Mouse (Mus musculus): ENCODE data around the gene Rasl10b. TPM values are rescaled to one million over a fixed set of nuclear protein-coding genes. Genes with fewer than 3 reads are reported as not detected.

Gene Rasl10b
- total RNA-seq, 4 experiments from 2014 or later, result 15.9 to 21.1 (median 17.8) TPM

DNA sequence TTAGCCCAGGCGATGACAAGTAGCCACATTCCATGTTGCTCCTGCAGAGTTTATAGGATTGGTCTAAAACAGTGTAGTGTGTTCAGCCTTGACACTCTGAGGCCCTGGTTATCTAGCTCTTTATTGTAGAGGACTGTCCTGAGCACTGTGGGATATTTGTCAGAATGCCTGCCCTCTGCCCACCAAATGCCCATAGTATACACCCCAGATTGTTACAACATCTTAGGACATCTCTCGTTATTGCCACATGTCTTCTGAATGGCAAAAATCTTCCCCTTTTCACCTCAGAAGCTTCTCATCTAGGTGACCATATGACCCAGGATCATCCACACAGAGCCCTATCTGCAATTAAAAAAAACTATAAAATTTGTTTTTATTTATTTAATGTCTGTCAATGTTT lies 23.6 kb downstream of the Rasl10b start:
- no peak for DNase-seq

DNA sequence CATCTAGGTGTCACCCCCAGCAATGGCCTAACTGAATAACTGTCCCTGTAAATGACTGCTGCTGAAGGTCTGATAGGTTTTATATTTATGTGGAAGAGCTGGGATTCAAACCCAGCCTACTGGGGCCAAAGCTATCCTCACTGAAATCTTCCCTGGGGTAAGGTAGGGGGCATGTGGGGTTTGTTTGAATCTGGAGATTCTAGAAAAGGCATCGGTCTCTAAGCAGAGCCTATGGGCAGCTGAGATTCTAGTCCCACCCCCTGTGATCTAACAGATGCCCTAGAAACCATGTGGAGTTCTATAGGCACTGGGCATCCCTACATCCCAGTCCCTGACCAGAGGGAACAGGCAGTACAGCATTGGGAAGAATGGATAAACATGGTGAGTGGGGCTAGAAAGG lies 28.4 kb downstream of the Rasl10b start, which contains the start of gene 1700020L24Rik:
Gene 1700020L24Rik, plus strand, starts transcription at position 301 of the 400 bp plus-strand sequence.
- no peak for DNase-seq

DNA sequence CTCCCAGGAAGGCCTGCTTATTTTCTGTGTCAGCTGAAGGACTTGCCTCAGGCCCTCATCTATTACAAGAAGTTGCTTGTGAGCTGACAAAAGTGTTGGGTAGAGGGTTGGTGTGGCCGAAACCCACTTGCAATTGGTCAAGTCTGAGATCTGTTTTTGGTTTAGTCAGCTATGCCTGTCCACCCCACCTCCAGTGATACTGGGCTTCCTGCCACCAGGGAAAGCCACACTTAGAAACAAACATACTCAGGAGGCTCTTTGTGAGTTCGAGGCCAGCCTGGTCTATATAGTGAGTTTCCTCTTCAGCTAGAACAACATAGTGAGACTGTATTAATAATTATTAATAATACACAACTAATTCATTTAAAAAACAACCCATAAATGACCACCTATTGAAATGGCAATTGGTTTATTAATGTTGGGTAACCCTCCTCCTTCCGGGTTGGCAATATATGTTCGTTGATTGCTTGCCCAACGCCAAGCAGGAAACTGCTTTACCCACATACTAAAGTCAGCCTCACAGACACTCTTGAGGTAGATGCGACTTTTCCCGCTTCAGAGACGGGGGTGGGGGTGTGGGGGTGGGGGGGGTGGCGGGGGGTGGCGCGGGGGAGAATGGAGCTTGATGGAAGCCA lies 30.6 kb downstream of the Rasl10b start:
- DNase-seq, result no peak

DNA sequence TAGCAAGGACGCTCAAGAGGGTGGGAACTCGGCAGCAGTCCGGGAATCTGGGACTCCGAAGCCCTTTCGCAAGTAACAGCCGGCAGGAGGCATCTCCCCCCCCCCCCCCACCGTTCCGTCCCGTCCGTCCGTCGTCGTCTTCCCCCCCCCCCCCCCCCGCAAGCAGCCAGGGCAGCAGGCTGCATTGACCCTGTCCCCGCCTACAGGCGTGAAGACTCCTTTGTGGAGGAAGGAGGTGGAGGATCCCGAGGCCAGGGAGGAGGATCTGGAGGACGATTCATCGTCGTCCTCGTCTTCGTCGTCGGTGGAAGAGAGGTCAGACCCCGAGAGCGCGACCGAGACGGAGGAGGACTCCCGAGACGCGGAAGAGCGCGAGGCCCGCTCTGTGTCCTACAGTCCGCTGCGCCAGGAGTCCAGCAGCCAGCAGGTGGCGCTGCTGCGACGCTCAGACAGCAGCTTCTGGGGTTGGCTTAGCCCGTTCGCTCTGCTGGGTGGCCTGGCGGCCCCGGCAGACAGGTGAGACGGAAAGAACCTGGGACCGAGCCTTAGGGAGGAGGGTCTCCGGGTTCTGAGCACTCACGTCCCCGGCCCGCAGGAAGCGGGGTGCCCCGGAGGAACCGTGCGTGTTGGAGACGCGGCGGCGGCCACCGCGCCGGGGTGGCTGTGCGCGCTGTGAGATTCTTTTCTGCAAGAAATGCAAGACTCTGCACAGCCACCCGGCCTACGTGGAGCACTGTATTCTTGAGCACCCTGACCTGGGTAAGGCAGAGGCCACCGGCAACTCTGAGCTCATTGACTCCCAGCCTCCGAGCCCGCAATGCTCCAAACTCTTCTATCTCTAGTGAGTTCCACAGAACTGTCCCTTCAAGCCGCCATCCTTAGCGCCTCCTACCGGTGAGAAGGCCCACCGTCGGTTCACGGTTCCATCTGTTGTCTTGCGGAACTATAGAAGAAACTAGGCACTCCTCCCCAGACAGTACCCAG lies 31.4 kb downstream of the Rasl10b start:
- peak; percentile 74 for DNase-seq

DNA sequence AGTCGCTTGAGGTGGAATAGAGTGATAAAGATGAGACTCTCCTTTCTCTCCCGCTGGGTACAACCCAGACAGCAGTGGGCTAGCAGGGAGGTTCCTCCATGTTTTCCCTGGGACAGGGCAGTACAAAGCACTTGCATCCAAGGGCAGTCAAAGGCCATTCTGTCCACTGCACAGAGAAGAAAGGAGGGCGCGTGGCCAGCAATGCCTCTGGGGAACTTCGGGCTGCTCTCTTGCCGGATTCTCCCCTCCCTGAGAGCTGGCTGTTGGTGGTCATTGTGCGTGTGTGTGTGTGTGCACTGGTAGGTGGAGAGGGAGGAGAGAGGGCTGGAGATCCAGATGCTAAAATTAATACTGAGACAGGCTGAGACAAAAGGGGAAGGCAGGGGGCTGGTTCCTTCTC lies 32.3 kb downstream of the Rasl10b start:
- no peak for DNase-seq

DNA sequence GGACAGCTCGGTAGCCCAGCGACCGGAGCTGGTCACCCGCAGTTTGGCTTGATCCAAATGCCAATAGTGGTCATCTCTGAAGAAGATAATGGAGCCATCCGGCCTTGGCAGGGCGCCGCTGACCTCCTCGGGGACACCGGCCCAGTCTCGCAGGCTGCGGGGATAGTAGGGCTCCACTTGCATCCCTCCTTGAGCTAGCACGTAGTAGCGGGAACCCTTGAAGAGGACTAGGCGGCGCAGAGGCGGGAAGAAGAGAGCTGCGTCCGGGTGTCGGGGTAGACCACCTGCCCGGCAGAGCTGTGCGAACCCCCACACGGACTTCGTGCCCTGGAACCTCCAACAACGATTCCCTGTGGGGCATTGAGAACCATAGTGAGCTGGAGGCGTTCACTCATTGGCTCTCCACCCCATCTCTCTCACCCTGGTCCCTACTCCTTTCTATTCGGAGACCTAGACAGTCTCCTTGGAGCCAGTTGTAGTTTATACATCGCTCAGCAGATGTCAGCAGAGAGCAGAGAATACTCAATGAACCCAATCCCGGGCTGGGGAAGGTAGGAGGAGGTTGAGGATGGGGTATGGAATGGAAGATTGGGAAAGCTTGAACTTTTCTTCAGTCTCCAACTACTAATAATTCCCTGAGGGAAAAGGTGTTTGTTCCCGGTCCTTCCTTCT lies 33.8 kb downstream of the Rasl10b start:
- DNase-seq, result peak; percentile 57

DNA sequence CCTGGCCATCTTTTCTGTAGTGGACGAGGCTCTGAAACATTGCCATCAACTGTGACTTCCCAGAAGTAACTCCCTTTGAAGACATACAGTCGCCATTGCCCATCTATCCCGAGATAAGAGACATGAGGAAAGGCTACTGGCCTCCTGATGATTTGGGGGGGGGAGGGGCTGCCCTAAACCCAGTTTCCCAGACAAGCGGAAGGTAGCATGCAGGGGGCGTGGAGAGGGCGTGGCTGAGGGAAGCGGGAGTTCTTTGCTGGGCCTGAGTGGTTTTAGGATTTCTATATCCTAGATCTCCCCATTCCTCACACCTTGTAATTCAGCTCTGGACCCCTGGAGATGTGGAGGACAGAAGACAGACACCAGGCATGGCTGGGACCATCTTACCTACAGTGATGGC lies 34.9 kb downstream of the Rasl10b start:
- no peak for DNase-seq

DNA sequence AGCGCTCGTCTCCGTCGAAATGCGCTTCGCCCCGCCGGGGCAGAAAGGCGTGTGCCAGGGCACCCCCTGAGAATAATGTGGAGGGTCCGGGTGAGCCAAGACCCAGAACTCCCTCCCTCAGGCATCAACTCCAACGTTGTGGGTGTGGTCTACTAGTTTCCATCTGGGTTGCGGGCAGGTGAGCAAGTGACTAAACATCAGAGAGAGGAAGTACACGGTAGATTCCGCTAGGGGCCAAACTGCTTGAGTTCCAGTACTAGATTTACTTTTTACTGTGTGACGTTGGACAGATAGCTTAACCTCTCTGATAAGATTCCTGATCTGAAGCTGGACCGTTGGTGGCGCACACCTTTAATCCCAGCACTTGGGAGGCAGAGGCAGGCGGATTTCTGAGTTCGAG lies 36.1 kb downstream of the Rasl10b start:
- DNase-seq, result no peak

DNA sequence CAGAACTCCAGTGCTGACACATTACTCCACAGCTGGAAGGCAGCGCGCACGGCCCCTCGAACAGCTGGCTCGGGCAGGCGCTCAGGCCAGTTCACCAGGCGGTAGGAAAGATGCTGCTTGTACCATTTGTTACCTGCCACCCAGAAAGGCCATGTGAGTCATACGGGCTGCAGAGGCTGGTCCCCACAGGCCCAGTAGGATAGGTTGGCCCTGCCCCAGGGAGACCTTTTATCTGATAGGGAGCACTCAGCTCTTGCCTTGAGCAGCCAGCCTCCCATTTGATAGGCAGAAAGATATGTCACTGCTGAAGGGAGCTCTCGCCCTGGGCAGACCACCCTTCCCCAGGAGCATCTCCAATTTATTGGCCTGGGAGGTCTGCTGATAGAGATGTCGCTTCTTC lies 38.7 kb downstream of the Rasl10b start:
- no peak for DNase-seq

DNA sequence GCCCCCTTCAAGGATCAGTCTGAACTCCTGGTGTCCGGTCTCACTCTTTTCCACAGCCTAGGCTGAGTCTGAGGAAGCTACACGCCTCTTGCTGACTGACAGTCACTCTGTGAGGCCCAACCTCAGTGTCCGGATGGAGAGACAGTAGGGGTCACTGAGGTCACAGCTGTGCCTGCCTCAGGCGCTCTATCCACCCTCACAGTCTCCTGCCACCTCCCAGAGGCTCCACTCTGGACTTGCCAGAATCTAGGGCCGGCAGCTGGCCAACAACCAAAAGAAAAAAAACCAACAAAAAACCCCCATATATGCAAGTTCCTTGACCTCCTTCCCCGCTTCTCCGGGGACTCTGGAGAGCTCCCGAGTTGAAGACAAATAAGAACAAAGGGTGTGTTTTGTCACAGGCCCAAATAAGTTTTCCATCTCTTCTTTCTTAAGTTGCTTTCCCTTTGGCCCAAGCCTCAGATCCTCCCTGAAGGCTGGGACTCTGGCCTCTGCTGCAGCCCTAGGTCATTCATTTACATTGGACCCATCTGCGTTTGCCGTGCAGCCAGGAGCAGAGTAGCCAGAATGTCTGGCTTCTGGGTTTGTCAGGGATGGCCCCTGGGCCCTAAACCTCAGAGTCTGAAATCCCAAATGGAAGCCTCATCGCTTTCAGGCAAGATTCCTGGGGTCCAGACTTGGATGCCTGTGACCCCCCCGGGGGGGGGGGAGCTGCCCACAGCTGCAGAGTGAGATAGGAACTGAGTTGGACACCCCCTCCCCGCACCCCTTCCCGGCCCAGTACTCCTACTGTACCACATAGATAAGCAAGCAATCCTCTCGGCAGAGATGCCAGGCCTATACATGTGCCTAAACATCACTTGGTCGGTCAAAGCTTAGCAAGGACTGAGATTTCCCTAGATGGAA lies 39.3 kb downstream of the Rasl10b start:
- DNase-seq, result no peak

DNA sequence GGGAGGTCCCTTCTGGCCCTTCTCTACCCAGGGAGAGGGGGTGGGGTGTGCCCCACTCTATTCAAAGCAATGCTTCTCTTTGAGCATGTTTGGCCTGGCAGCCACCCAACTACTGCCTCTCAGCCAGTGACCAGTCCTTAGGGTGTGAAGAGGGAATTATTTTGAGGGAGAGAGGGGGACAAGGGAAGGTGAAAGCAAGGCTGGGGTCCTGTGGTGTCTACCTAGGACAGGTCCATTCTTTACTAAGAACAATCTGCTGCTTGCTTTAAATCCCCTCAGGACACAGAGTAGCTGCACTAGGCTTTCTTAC lies 39.9 kb downstream of the Rasl10b start:
- DNase-seq, result no peak

DNA sequence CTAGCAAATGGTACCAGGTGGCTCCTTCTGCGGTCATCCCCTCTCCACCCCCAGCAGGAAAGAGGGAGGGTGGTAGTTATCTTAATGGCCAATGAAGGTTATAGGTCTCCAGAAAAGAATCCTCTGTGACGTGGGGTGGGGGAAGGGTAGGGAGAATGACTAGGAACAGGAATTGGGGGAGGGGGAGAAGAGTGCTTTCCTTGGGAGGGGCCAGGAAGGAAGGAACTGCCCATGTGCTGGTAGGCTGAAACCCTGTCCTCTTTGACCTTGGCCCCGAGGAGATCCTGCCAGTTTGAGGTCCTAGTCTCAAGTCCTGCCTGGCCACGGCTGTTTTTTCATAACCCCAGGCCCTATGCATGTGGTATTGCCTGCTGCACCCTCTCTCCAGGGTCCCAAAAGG lies 40.4 kb downstream of the Rasl10b start:
- DNase-seq, result no peak

DNA sequence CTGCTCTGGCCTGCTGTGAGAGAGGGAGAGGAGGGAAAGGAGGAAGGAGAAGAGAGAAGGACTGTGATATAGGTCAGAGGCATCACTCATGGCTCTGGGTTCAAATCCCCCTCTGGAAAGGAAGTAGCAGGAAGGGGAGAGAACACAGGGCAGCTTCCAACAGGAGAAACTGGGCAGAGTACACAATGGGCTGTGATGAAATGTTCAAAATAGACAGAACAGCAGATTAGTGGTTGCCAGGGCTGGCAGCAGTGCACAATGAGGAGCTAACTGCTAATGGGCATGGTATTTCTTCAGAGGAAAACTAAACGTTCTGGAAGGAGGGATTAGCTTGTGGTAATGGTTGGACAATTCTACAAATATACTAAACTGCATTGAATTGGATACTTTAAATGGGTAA lies 41.6 kb downstream of the Rasl10b start:
- DNase-seq, result no peak

DNA sequence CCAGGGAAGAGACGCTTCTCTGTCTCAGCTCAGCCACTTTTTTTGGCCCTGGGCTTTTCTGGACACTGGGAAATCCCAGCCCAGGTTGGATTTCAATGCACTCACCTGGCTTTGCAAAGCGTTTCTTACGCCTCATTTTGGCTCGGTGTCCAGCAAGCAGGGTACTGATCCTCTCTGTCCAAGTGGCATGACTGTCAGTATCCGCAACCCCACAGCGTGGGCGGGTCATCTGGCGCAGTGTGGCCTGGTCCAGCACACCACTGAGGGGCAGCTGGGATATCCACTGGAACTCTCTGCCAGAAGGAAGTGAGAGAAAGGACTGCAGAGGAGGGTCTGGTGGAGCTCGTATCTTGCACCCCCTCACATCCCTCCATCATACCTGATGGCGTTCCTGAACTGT lies 42.3 kb downstream of the Rasl10b start:
- no peak for DNase-seq

DNA sequence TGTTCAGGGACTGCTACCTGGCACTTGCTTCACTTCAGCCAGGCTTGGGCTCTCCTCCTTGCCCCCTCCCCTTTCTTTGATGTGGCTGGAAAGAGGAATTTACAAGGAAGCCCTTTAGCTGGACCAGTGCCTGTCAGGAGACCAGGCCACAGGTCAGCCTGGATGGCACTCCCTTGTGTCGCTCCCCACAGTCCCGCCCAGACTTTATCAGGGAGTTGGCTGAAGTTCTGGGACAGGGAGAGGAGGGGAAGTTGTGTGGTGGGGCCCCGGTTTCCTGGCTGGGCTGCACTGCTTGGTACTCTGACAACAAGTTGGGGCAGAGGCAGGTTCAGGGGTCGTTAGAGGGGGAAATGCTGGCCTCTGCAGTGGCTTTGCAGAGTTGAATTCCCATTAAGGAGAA lies 45.6 kb downstream of the Rasl10b start:
- DNase-seq, result no peak

DNA sequence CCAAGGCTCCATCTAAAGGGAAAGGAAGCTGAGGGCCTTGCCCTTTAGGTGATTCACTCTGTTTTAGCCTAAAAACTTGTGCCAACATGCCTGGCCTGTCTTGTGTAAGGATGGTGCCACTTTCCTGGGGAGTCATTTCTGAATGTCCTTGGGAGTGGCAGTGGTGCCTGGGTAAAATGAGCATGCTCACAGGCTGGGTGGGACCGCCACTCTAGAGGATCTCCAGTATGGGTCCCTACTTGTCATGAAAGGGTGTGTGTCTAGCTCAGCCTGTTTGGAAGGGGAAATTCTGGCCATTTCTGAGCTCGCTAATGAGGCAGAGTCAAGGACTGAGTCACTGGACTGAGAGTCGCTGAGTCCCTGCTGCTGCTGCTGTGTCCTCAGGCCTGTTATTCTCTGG lies 46.7 kb downstream of the Rasl10b start:
- DNase-seq, result peak; percentile 70

DNA sequence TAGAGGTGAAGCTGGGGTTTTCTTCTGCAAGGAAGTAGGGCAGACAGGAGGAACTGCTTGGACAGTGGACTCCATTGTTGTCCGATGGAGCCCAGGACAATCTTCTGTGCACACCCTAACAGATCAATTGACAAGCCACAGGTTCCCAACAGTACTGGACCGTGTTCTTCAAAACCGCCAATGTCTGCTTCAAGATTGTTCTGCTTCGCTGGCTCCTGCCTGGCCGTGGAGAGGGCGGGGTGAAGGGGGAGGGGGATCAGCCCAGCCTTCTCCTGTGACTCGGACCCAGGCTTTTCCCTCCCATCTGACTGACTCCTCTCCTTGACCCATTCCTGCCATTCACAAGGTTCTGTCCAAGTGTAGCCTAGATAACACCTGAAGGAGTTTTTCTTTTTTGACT lies 48.3 kb downstream of the Rasl10b start:
- DNase-seq, result no peak

DNA sequence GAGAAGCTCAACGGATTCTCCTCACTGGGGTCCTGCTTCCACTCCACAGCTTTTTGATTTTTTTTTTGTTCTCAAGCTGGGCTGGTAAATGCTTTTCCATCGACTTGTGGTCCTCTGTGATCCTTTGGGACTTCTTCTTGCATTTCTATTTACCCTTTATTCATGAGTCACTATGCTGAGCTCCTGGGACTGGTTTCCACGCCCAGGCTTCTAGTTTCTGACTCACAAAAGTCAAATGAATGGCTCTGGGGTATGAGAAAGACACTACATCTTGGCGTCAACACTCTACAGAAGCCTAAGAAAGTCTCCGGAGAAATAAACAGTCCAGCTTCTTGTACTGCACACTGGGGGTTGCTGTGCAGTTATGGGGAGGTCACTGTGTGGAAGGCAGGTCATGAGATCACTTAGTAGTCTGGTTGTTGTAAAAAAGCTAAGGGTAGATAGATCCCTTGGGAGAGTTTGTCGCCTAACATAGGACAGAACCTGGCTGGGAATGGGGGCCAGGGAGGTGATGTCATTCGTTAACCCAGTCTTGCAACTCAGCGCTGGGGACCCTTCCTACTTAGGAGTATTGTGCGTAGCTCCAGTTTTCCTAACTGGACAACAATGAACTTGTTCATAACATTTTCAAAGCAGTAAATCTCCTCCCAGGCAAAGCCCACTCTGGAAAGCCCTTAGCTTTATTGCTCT lies 49.1 kb downstream of the Rasl10b start:
- DNase-seq, result no peak

DNA sequence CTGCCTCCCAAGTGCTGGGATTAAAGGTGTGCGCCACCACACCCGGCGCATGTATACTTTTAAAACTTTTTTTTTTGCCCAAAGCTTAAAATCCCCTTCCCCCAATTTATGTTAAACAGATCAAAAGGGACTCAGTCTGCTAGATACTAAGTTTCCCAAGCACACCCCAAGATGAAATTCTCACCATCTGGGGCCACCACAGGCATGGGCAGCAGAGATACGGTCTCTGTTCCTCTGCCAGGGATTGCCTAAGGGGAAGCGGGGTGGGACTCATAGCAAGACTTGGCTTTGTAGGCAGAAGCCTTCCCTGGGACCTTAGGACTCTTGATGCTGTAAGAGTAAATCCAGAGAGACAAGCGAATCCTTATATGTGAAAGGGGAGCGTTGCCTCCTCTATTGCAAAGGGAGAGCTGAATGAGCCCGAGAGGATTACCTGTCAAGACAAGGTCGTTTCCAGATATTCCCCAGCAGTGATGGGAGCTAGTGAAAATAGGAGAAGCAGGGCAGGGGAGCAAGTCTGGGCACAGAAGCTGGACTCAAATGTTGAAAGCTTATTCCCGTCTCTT lies 52.6 kb downstream of the Rasl10b start:
- DNase-seq, result no peak

DNA sequence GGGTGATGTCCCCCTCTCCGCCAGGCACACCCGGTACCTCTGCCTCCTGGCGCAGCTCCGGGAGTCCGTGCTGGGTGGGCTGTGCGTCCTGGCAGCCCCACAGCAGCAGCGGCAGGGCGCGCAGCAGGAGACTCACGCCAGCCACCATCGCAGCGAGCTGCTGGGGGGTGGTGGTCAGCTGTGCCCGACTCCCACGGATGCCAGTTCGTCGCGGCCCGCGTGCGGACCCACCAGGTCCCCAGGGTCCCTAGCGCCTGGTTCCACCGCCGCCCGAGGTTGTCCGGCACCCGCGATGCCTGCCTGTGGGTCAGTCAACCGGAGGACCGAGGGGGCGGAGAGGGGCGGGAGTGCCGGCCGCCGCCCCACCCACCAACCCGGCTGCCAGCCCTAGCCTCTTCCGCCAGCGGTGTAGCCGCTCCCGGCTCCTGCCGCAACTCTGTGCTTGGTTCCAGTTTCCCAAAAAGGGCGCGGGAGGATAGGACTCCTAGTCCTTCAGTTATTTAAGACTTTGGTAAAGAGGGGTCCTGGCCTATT lies 53.8 kb downstream of the Rasl10b start, which contains the start of gene Mmp28:
Gene Mmp28, minus strand, starts transcription at position 361 of the 534 bp plus-strand sequence.
- no peak for DNase-seq

DNA sequence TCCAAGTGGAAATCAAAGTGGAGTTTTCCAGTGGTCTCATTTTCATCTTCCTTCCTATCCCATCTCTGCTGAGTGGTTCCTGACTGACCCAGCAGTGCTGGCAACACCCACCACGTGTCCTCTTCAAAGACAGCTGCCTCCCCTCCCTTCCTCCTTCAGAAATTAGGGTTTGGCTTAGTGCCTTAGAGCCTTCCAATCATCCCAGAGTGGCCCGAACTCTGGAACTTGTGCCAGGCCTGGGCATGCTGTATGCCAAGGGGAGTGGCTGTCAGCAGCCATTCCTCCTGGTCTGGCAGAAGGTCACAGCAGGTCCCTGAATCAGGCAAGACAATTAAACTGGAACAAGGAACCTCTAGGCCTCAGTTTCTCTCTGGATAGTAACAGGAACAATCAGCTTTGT lies 57.0 kb downstream of the Rasl10b start:
- DNase-seq, result no peak

Measured in adrenal gland, adult 8-10 months (tissue).